Mouse (Mus musculus) liver, adult 2 months (tissue): ENCODE data around the gene Chchd6.

ENCODE experiments used
- CTCF ChIP-seq: fragments of 200-500 bp; IDR thresholded peaks from 2 replicates; pipeline ENCODE4 v1.5.1; 2011; ENCODE audit warnings: low read depth, low read length, control low read depth
- POLR2A ChIP-seq: fragments of 200-500 bp; IDR thresholded peaks from 2 replicates; pipeline ENCODE4 v1.6.1; 2011; ENCODE audit warnings: low read length, control low read depth; ENCODE audit not compliant: insufficient read depth; ENCODE audit errors: extremely low read depth

DNA sequence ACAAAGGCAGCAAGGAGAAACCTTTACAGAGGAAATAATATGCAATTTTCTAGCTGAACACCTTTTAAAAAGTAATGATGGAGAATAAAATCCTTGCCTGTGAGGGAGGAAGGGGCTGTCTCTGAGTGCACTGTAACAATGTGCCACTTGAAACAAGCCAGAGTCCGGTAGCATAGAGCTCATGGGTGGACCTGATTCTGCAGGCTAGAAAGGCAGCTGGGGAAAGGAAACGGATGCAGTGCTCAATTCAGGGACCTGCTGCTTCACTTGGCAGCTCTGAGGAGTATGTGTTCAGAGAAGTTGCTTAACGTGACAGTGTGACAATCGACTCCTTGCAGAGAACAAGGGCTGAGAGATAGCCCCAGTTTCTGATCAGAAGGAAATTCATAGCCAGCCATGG is 109.4 kb downstream of the Chchd6 start:
- TF ChIP-seq CTCF (no peak), POLR2A (no peak)
